Mouse (Mus musculus) gastrocnemius, adult 18-20 months (tissue): Measurements from ENCODE around the gene Fibp. TPM values are rescaled to one million over a fixed set of nuclear protein-coding genes. Genes with fewer than 3 reads are reported as not detected.

ENCODE experiments used
- DNase-seq: peaks from one replicate; pipeline ENCODE4 v3.0.0; 2021; ENCODE audit warnings: low spot score
- long read RNA-seq, 2 experiments: library from polyadenylated mRNA; stranded (forward); transcript quantifications; one replicate each; pipeline ENCODE4 v2.0.0; 2021
- total RNA-seq, 2 experiments: library from RNA; stranded (reverse); gene quantifications; 2 replicates each; pipeline ENCODE4 v1.2.3; 2021

Gene Fibp
- 10 to 100 TPM; 33.7 to 38.5 TPM for total RNA-seq
- long read RNA-seq, experiment 1, transcript Fibp-205 (10 exons, 1,209 nt) = major isoform, 9 of 18 reads
- long read RNA-seq, experiment 1, partial matches to known transcripts = 5 of 18 reads
- long read RNA-seq, experiment 1, other reads (novel, unspliced or antisense) = 2 of 18 reads
- long read RNA-seq, experiment 2, transcript Fibp-205 (10 exons, 1,209 nt) = major isoform, 6 of 8 reads
- long read RNA-seq, experiment 2, partial matches to known transcripts = 2 of 8 reads
- long read RNA-seq, experiment 2, other reads (novel, unspliced or antisense) = 0 of 8 reads

DNA sequence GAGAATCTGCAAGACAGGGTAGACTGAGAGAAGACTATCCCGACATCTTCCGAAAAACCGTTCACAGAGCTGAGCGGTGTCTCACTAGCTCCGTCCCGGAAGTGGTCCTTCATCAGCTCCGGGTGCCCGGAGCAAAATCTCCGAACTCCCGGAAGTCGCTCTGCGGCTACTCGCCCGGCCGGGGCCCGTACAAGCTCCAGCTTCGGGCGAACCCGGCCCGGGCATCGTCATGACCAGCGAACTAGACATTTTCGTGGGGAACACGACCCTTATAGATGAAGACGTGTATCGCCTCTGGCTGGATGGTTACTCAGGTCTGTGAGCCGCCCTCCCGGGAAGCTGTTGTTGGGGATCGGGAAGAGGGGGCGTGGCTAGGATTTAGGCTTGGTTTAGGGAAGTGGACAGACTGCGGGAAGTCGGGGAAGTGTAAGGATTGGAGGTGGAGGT is at the start of gene Fibp:
Gene Fibp, plus strand, starts transcription at position 151 of the 447 bp plus-strand sequence.
- DNase-seq = peak; percentile 92

DNA sequence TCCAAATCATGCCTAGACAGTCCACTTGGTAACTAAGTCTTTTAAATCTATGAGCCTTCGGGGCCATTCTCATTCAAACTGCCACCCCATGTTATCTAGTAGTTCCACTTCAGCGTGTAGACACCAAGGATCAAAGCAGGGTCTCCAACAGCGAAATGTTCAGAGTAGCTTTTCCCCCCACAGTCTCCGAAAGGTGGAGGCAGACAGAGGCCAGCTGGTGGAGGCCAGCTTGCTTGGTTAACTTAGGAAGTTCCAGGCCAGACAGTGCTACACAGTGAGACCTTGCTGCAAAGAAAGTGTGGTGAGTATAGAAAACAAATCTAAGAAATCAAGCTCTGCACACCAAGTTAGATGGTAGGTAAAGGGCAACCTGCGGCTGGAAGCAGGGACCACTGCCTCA is 49.8 kb upstream of the Fibp start:
- no peak for DNase-seq

DNA sequence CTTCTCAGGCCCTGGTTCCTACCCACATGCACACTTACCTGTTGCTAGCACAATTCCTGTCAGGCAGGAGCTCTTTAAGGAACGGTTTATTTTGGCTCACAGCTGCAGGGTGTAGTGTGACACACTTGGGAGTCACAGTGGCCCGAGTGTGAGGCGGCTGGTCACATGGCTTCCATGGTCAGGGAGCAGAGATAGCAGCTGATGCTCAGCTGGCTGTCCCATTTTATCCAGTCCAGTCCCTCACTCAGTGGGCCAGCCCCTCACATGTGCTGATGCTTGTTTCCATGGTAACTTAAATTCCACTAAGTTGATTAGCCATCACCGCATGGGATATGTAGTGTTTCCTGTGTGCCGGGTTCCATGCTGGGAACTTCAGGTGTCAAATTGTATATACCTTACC is 48.5 kb upstream of the Fibp start:
- peak; percentile 78 for DNase-seq

- DNase-seq = no peak
Observed at GRCm38 (mm10) chr19:5413840-5414239, 46.6 kb upstream of the Fibp start.

- DNase-seq = peak; percentile 80
Observed at GRCm38 (mm10) chr19:5414534-5414957, 45.9 kb upstream of the Fibp start.

DNA sequence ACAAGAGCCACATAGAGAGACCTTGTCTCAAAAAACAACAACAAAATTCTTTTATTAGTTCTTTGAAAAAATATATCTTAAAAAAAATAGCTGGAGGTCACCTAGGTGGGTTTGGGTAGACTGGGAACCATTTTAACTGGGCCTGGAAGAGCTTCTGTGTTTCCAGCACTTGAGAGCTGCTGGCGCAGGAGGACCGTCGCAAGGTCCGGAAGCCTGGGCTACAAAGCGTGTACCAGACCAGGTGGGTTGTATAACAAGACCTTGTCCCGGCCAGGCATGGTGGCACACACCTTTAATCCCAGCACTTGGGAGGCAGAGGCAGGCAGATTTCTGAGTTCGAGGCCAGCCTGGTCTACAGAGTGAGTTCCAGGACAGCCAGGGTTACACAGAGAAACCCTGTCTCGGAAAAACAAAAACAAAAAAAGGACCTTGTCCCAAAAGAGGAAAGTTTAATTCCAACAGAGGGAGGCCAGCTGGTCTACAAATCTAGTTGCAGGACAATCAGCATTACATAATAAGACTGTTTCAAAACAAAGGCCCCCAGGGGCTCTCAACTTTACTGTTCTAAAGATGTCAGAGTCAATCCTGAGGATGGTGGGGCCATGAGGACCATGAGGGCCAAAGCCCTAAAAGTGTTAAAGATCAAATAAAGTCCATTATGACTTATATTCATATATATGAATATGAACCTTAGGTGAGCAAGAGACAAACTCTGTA is 41.5 kb upstream of the Fibp start:
- DNase-seq = peak; percentile 43

- DNase-seq = no peak
Observed at GRCm38 (mm10) chr19:5419630-5420029, 40.8 kb upstream of the Fibp start.

- DNase-seq = no peak
Observed at GRCm38 (mm10) chr19:5420579-5420978, 39.8 kb upstream of the Fibp start.

DNA sequence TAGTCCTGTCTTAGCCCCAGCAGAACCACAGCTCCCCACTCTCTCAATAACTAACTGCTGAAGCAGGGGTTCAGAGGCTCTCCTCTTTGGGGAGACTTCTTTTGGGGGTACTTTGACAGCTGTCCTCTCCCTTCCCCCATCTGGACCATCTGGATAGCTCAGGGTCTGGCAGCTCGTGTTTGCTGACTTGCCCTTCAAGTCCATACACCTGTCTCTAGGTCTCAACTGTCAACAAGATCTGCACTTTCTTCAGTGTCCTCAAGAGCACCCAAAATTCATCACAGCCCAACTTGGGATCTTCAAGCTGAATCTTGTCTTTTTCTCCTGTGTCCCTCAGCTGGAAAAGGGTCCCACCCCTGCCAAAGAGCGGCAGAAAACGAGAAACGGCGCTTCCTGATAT is 38.6 kb upstream of the Fibp start:
- DNase-seq = peak; percentile 47

GRCm38 (mm10) chr19:5422267-5422666 is 38.1 kb upstream of the Fibp start:
- DNase-seq = peak; percentile 43

DNA sequence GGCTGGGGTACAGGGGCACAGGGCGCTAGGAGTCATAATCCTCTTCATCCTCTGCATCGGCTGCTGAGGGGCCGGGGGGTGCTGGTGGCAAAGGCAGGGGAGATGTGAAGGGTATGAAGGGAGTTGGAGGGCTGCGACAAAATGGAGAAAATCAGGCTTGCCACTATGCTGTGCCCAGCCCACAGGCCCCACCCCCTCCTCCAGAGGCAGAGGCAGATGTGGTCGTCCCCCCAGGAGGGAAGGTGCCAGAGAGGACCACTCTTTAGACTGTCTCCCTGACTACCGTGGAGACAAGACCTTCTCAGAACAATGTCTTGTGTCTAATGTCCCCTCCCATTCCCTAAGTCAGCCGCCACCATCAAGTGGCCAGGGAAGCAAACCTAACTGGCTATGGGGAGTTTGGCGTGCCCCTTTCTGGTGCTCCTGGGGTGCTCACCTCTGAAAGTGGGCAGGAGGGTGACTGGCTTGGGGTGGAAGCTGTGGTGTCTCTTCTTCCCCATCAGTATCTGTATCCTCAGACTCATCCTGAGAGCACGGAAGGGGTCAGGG is 37.4 kb upstream of the Fibp start:
- DNase-seq = no peak

DNA sequence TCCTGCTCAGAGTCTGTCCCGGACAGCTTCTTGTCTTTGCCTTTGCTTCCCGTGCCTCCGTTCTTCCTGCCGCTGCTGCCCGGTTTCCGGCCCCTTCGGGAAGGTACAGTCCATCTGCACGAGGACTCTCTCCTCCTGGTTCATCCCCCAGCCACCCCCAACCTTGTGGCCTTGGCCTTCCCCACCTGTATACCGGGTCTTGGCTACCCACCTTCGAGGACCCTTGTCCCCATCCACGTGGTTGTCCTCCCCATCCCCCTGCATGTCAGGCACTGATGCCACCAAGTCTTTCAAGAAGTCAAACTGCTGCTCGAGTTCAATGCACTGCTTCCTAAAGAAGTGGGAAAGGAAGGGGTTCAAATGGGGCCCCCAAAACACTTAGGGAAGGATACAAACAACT is 36.9 kb upstream of the Fibp start:
- no peak for DNase-seq

GRCm38 (mm10) chr19:5424092-5424781 is 36.2 kb upstream of the Fibp start:
- DNase-seq = peak; percentile 78

DNA sequence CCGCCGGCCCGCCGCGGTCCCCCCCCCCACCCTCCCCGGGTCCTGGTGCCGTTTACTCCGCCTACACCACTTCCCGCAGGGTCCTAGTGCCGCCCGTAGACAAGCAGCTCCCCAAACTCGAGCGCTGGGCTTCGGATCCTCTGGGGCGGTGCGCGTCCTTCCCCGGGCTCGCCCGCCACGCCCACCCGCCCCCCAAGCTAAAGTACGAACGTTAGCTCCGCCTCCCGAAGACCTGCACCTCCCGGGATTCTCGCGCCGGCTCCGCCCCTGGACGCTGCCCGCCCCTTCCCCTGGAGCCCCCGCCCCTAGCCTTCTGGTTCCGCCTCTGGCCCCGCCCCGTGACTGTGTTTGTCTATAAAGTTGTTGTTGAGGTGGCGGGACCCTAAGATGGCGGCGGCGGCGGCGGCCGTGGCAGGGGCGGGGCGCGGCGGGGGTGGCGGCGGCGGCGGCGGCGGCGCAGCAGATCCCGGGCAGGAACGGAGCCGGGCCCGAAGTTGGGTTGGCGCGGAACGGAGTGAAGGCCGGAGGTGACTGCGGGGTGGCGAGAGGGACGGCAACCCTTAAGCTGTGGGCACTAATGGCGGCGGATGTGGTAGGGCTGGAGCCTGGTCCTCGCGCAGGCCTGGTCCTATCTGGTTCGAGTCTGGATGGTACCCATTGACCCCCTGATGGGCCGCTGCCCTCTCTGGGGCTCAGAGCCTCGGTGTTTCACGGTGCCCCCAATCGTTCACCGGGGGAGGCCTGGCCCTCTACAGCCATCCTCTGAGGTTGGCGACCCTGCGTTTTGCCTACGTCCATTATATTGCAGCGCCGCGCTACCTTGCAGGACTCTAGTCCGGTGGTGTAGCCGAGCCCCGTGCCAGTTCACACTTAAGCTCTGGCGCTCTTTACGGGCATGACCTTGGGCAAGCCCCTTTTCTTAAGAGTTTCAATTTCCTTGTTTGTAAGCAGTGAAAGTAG is 35.4 kb upstream of the Fibp start, which contains the start of the genes Drap1 and AI837181:
Gene Drap1, minus strand, starts transcription at position 198 of the 960 bp plus-strand sequence.
Gene AI837181, plus strand, starts transcription at position 363 of the 960 bp plus-strand sequence.
- peak; percentile 93 for DNase-seq

- no peak for DNase-seq
Observed at GRCm38 (mm10) chr19:5425906-5426565, 34.4 kb upstream of the Fibp start.

- DNase-seq = no peak
Observed at GRCm38 (mm10) chr19:5426640-5427290, 33.6 kb upstream of the Fibp start.

DNA sequence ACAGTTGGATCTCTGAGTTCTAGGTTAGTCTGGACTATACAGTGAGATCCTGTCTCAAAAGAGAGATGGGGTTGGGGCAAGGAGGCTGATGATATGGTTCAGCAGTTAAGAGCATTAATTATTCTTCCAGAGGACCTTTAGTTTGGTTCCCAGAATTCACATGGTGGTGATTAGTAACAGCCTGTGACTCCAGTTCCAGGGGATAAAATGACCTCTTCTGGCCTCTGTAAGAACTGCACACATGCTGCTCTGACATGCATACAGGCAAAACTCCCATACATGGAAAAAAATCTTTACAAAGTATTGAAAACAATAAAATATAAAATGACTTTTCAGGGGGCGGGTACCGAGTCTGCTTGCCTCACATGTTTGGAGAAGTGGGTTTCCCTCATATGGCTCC is 32.3 kb upstream of the Fibp start:
- DNase-seq = peak; percentile 59

GRCm38 (mm10) chr19:5429219-5429618 is 31.2 kb upstream of the Fibp start:
- DNase-seq = no peak

GRCm38 (mm10) chr19:5429806-5430205 is 30.6 kb upstream of the Fibp start:
- DNase-seq = peak; percentile 86

- no peak for DNase-seq
Observed at GRCm38 (mm10) chr19:5430408-5430807, 30.0 kb upstream of the Fibp start.
